Mouse (Mus musculus): Measurements from ENCODE around the gene Ptgdr2. TPM values are rescaled to one million over a fixed set of nuclear protein-coding genes. Genes with fewer than 3 reads are reported as not detected.

Gene Ptgdr2
- polyA plus RNA-seq, 1 experiment from 2014 or later, result not detected

GRCm38 (mm10) chr19:10973187-10973586, 36.2 kb downstream of the Ptgdr2 start:
- Histone ChIP-seq H3K27ac (ENCODE audit: low read depth) (no peak overlapping the region), H3K4me2 (ENCODE audit: low read depth, low read length) (no peak overlapping the region)

GRCm38 (mm10) chr19:10974238-10974865, 37.4 kb downstream of the Ptgdr2 start, which contains the start of gene Ms4a10:
Gene Ms4a10 (minus strand): TSS chr19:10974670.
- no peak within 1 kb of the TSS for H3K4me2 ChIP-seq (ENCODE audit: low read depth, low read length)
- 38% methylated on average over 4 of the region's 4 CpGs for WGBS (ENCODE audit: insufficient replicate concordance)
- peak within 1 kb of the TSS; percentile 29; the same call in 1 of the 2 replicates for H3K27ac ChIP-seq (ENCODE audit: low read depth)
- H3K4me3 ChIP-seq (ENCODE audit: low read depth, low read length), result no peak within 1 kb of the TSS
- peaks cover under 1% of the 10 kb centered on the region for H3K4me1 ChIP-seq (ENCODE audit: insufficient read depth)
- no peaks in the 10 kb centered on the region for H3K27me3 ChIP-seq (ENCODE audit: insufficient read depth, low read length)
- no peaks in the 10 kb centered on the region; the same call in 1 of the 2 replicates for H3K9me3 ChIP-seq (ENCODE audit: low read length)
- DNase-seq (no peak), ATAC-seq (0 out of 2 replicates have a peak, but pooled peaks have one; percentile 20)
- no peaks in the 10 kb centered on the region for H3K36me3 ChIP-seq (replicated peaks; ENCODE audit: insufficient read depth, low read length)
- TF ChIP-seq EP300 (IDR thresholded peaks at IDR 0.05; ENCODE audit: low read depth) (peak; percentile 25; the same call in 1 of the 2 replicates), CTCF (IDR thresholded peaks at IDR 0.05; ENCODE audit: low read depth) (no peak)
- H3K9ac ChIP-seq (replicated peaks), result no peak within 1 kb of the TSS

More at GRCm38 (mm10) chr19:10973187-10973586, 36.2 kb downstream of the Ptgdr2 start:
- Histone ChIP-seq H3K4me3 (ENCODE audit: low read depth, low read length) (no peak overlapping the region), H3K36me3 (replicated peaks; ENCODE audit: insufficient read depth, low read length) (no peaks in the 10 kb centered on the region), H3K9me3 (ENCODE audit: low read length) (no peaks in the 10 kb centered on the region; the same call in 1 of the 2 replicates), H3K27me3 (ENCODE audit: insufficient read depth, low read length) (no peaks in the 10 kb centered on the region), H3K4me1 (ENCODE audit: insufficient read depth) (no peaks in the 10 kb centered on the region; the same call in 1 of the 2 replicates), H3K9ac (replicated peaks) (no peak overlapping the region)
- DNase-seq, result no peak
- ATAC-seq, result no peak
- no peak for TF ChIP-seq CTCF (IDR thresholded peaks at IDR 0.05; ENCODE audit: low read depth)
- TF ChIP-seq EP300 (IDR thresholded peaks at IDR 0.05; ENCODE audit: low read depth), result no peak
- 69% methylated on average over 2 of the region's 2 CpGs for WGBS (ENCODE audit: insufficient replicate concordance)

DNA sequence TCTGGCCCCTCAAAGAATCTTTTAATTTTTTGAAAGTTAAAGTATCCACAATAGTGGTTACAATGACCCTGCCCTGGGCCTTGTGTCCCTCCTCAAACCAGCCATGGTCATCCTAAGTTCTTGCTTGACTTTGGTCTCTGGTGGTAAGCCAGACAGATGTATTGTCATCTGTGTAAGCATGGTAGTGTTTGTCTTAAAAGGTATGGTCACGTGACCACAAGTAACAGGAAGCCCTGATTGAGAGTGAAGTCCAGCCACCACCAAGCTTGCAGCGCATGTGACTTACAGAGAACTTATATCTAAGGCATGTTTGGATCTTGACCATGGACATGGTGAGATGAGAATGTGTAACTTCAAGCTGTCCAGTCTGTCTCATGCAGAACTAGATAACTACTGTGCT, 38.2 kb downstream of the Ptgdr2 start:
- Histone ChIP-seq H3K4me3 (ENCODE audit: low read depth, low read length) (no peak overlapping the region), H3K9ac (replicated peaks) (no peak overlapping the region), H3K4me2 (ENCODE audit: low read depth, low read length) (no peak overlapping the region), H3K27me3 (ENCODE audit: insufficient read depth, low read length) (no peaks in the 10 kb centered on the region), H3K27ac (ENCODE audit: low read depth) (no peak overlapping the region), H3K36me3 (replicated peaks; ENCODE audit: insufficient read depth, low read length) (no peaks in the 10 kb centered on the region), H3K9me3 (ENCODE audit: low read length) (no peaks in the 10 kb centered on the region; the same call in 1 of the 2 replicates), H3K4me1 (ENCODE audit: insufficient read depth) (peaks cover 7% of the 10 kb centered on the region)
- DNase-seq (no peak), ATAC-seq (no peak)
- WGBS (ENCODE audit: insufficient replicate concordance), result 57% methylated on average over 2 of the region's 2 CpGs
- TF ChIP-seq EP300 (IDR thresholded peaks at IDR 0.05; ENCODE audit: low read depth) (no peak), CTCF (IDR thresholded peaks at IDR 0.05; ENCODE audit: low read depth) (no peak)

DNA sequence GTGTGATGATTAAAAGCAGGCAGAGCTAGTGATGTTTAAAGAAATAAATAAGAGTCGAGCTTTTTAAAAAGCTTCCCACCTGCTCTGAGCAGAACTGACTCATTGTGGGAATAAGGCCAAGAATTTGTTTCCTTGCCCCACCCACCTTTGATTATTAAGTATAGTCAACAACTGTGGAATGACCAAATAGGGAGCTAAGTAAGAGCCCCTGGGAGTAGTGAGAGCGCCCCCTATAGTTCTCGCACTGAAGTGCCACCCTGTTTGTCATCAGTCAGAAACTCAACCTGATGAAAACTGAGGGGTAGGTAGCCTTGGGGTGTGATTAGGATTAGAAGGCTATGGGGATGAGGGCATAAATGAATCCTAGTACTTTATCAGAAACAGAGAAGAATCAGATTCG, 39.4 kb downstream of the Ptgdr2 start:
- ATAC-seq (peak; percentile 28; the same call in 1 of the 2 replicates), DNase-seq (peak; percentile 23)
- peaks cover 10% of the 10 kb centered on the region for H3K4me1 ChIP-seq (ENCODE audit: insufficient read depth)
- no peaks in the 10 kb centered on the region for H3K27me3 ChIP-seq (ENCODE audit: insufficient read depth, low read length)
- WGBS (ENCODE audit: insufficient replicate concordance), result 47% methylated on average over 4 of the region's 4 CpGs
- no peak for TF ChIP-seq EP300 (IDR thresholded peaks at IDR 0.05; ENCODE audit: low read depth)
- peak; percentile 50 for TF ChIP-seq CTCF (IDR thresholded peaks at IDR 0.05; ENCODE audit: low read depth)
- H3K36me3 ChIP-seq (replicated peaks; ENCODE audit: insufficient read depth, low read length), result no peaks in the 10 kb centered on the region
- no peak overlapping the region for H3K4me2 ChIP-seq (ENCODE audit: low read depth, low read length)
- no peaks in the 10 kb centered on the region; the same call in 1 of the 2 replicates for H3K9me3 ChIP-seq (ENCODE audit: low read length)
- no peak overlapping the region for H3K9ac ChIP-seq (replicated peaks)
- H3K4me3 ChIP-seq (ENCODE audit: low read depth, low read length), result no peak overlapping the region
- H3K27ac ChIP-seq (ENCODE audit: low read depth), result no peak overlapping the region

DNA sequence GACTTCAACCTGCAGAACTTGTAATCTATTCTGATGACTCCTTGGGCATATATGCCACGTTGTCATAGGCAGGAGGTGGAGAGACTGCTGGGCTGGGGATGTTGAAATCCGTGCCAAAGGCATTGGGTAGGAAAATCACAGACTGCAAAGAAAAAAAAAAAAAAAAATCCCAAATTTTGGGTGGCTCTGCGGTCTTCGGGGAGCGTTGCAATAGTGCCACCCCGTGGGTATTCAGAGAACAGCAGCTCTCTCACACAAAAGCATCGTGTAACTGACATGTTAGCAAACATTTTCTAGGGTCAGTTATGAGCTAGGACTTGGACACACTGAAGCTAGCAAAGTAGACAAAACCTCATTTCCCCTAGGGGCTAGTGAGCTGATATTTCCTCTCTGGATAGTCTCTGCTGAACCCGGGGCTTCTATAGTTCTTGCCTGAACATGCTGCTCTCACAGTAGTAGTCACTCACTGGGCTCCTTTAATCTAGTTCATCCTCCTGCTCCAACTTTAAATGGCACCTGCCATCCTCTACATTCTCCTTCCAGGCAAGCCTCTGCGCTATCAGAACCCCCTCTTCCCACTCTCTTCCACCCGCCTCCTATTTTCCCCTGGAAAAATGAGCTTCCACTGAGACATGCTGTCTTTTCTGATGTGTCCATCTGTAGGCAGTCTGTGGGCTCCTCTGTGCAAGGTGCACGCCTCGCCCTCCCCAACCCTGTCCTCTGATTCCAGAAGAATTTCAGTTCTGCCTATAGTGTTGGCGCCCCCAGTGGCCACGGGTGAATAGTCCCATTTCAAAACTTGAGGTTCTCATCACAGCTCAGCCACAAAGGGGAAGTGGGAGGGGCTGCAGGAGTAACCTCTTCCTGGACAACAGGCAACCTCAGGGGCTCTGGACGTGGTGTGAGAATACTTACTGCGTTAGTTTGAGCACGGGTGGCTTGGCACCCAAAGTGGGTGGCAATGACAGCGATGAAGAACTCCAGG, 42.5 kb downstream of the Ptgdr2 start:
- Histone ChIP-seq H3K4me3 (ENCODE audit: low read depth, low read length) (no peak overlapping the region), H3K9ac (replicated peaks) (no peak overlapping the region), H3K9me3 (ENCODE audit: low read length) (no peaks in the 10 kb centered on the region), H3K36me3 (replicated peaks; ENCODE audit: insufficient read depth, low read length) (no peaks in the 10 kb centered on the region), H3K4me2 (ENCODE audit: low read depth, low read length) (peak overlapping the region; percentile 26), H3K4me1 (ENCODE audit: insufficient read depth) (peaks cover 10% of the 10 kb centered on the region), H3K27me3 (ENCODE audit: insufficient read depth, low read length) (no peaks in the 10 kb centered on the region), H3K27ac (ENCODE audit: low read depth) (no peak overlapping the region)
- TF ChIP-seq CTCF (IDR thresholded peaks at IDR 0.05; ENCODE audit: low read depth) (peak; percentile 84), EP300 (IDR thresholded peaks at IDR 0.05; ENCODE audit: low read depth) (no peak)
- 8% methylated on average over 18 of the region's 18 CpGs for WGBS (ENCODE audit: insufficient replicate concordance)
- peak; percentile 75 for ATAC-seq
- DNase-seq, result peak; percentile 89

DNA sequence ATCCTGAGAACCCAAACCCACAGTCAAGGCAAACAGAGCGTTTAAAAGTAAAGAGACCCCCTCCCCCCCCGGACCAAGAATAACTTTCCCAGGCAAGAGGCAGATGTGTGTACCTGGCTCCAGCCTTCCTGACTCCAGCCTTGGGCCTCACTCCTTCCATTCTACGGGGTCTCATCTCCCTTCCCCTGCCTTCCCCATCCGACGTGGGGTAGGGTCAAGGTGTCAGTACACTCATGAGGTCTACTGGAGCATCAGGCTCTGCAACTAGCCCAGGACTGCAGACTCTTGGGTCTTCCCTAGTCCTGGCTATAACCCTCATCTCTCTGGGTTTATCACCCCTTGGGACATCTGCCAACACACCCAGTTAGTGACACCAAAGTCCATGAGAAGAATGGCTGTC, 43.2 kb downstream of the Ptgdr2 start:
- DNase-seq (no peak), ATAC-seq (no peak)
- TF ChIP-seq EP300 (IDR thresholded peaks at IDR 0.05; ENCODE audit: low read depth), result no peak
- Histone ChIP-seq H3K4me2 (ENCODE audit: low read depth, low read length) (peak overlapping the region; percentile 26; the same call in 1 of the 2 replicates), H3K9me3 (ENCODE audit: low read length) (no peaks in the 10 kb centered on the region), H3K27ac (ENCODE audit: low read depth) (no peak overlapping the region), H3K9ac (replicated peaks) (no peak overlapping the region), H3K4me1 (ENCODE audit: insufficient read depth) (peaks cover 10% of the 10 kb centered on the region), H3K4me3 (ENCODE audit: low read depth, low read length) (no peak overlapping the region), H3K36me3 (replicated peaks; ENCODE audit: insufficient read depth, low read length) (no peaks in the 10 kb centered on the region), H3K27me3 (ENCODE audit: insufficient read depth, low read length) (no peaks in the 10 kb centered on the region)
- 47% methylated on average over 5 of the region's 5 CpGs for WGBS (ENCODE audit: insufficient replicate concordance)

Data from liver, postnatal 0 days (tissue).